Mouse (Mus musculus): ENCODE data around the gene Tent5b.

- TF ChIP-seq EP300 (IDR thresholded peaks at IDR 0.05; ENCODE audit: insufficient read depth, low read depth, low read length) (no peak), POLR2A (IDR thresholded peaks at IDR 0.05; ENCODE audit: insufficient read depth, low read length) (no peak)
These were observed 52.8 kb downstream of the Tent5b start for GRCm38 (mm10) chr4:133532777-133533176.

Measured in ES-Bruce4 (cell line).